In genomic region chr2:156801045-156801444, GRCm38 (mm10) we compare ENCODE assay signal across 23 mouse cellular contexts. TPM values are rescaled to one million over a fixed set of nuclear protein-coding genes. Genes with fewer than 3 reads are reported as not detected.
DNase-seq lines count a peak whose midpoint lies in the region.
"Had no signal": no experiment of that assay in that cellular context is flagged by ENCODE, and none has a peak within 500 bp of the region (broad histone marks: within the 10 kb centered on the region; RNA-seq: fewer than 3 reads in every experiment).

No protein-coding gene starts in this region.

- no peaks in the 10 kb centered on the region for H3K36me3 ChIP-seq in heart, embryonic 10.5 days
- H3K36me3 ChIP-seq: embryonic facial prominence, embryonic 10.5 days; embryonic facial prominence, embryonic 13.5 days; forebrain, embryonic 12.5 days; forebrain, embryonic 15.5 days; hindbrain, embryonic 10.5 days; hindbrain, embryonic 13.5 days; intestine, embryonic 15.5 days had no signal

- no peak overlapping the region for H3K27ac ChIP-seq in heart, embryonic 10.5 days
- H3K27ac ChIP-seq: embryonic facial prominence, embryonic 10.5 days; embryonic facial prominence, embryonic 13.5 days; forebrain, embryonic 12.5 days; forebrain, embryonic 15.5 days; gastrocnemius, adult 2 months; hindbrain, embryonic 10.5 days; hindbrain, embryonic 13.5 days; intestine, embryonic 15.5 days had no signal

- no peak overlapping the region for H3K4me3 ChIP-seq in heart, embryonic 10.5 days
- H3K4me3 ChIP-seq: embryonic facial prominence, embryonic 10.5 days; embryonic facial prominence, embryonic 13.5 days; erythroblast, embryonic 14.5 days; forebrain, embryonic 12.5 days; forebrain, embryonic 15.5 days; gastrocnemius, adult 2 months; hindbrain, embryonic 10.5 days; hindbrain, embryonic 13.5 days; intestine, embryonic 15.5 days had no signal

- peaks cover 7% of the 10 kb centered on the region; the same call in 1 of the 2 replicates for H3K9me3 ChIP-seq in heart, embryonic 10.5 days
- H3K9me3 ChIP-seq: forebrain, embryonic 15.5 days; hindbrain, embryonic 10.5 days; hindbrain, embryonic 13.5 days; intestine, embryonic 15.5 days had no signal

- H3K4me1 ChIP-seq in heart, embryonic 10.5 days, result no peaks in the 10 kb centered on the region
- H3K4me1 ChIP-seq: forebrain, embryonic 12.5 days; forebrain, embryonic 15.5 days; hindbrain, embryonic 10.5 days; hindbrain, embryonic 13.5 days; intestine, embryonic 15.5 days had no signal

- DNase-seq in cerebellum, postnatal 25 days, result peak; percentile 20 to 22
- DNase-seq in cerebellum, adult 9-10 months, result no peak
- DNase-seq in heart, embryonic 10.5 days (ENCODE audit: low spot score), result peak; percentile 63
- DNase-seq in heart, adult 8-10 months (ENCODE audit: low spot score), result no peak
- peak; percentile 50 for DNase-seq in brain, adult 2 months (ENCODE audit: low read depth, low spot score)
- no peak for DNase-seq in thymus, postnatal 25 days
- DNase-seq: adrenal gland, adult 2 months; adrenal gland, postnatal 14 days; embryo, embryonic 11 days; gastrocnemius, adult 2 months; gastrocnemius, postnatal 14 days; heart, adult 18-20 months; heart, postnatal 36 days; kidney, adult 11 months had no signal

- WGBS in heart, embryonic 10.5 days, result 77% methylated on average over 4 of the region's 4 CpGs

- H3K27me3 ChIP-seq in heart, embryonic 10.5 days (ENCODE audit: insufficient read depth, poor library complexity, severe bottlenecking), result no peaks in the 10 kb centered on the region
- H3K27me3 ChIP-seq: embryonic facial prominence, embryonic 13.5 days; forebrain, embryonic 12.5 days; forebrain, embryonic 15.5 days; hindbrain, embryonic 13.5 days; intestine, embryonic 15.5 days had no signal

RNA-seq across cellular contexts. Expression of gene Myl9, which starts 25.8 kb away (rescaled TPM):
- polyA plus RNA-seq in heart, embryonic 10.5 days (2016; fragmentation: Nextera tagmentation; extraction: Ambion mirVana), result 1,471 and 1,998 TPM in 2 replicates
- total RNA-seq in heart, adult 8-10 months (2022), result 10 to 100 TPM; 40.0 to 70.3 (median 65.6) TPM
- polyA plus RNA-seq: CD4-positive, CD25-positive, alpha-beta regulatory T cell, adult 4 months had no signal

RNA-seq across cellular contexts. Expression of gene Tgif2, which starts 38.8 kb away (rescaled TPM):
- polyA plus RNA-seq in heart, embryonic 10.5 days (2016; fragmentation: Nextera tagmentation; extraction: Ambion mirVana), result 48.4 and 62.3 TPM in 2 replicates
- under 1 TPM; 0.47 to 0.55 (median 0.51) TPM for total RNA-seq in heart, adult 8-10 months (2022)

RNA-seq across cellular contexts. Expression of gene 4930518I15Rik, which starts 56.7 kb away (rescaled TPM):
- polyA plus RNA-seq in heart, embryonic 10.5 days (2016; fragmentation: Nextera tagmentation; extraction: Ambion mirVana), result 4.7 and 6.3 TPM in 2 replicates
- 1 to 10 TPM in 1 of 4 experiments, under 1 TPM in 3; 0.40 to 1.4 (median 0.56) TPM for total RNA-seq in heart, adult 8-10 months (2022)

Comparison
In these comparisons a context has a peak if more than half of its experiments do, and no peak if none do; other contexts are left out.
1. DNase-seq: peak in cerebellum, postnatal 25 days (2 of 2), heart, embryonic 10.5 days (single experiment) and brain, adult 2 months (single experiment); none in cerebellum, adult 9-10 months (single experiment), heart, adult 8-10 months (single experiment) and thymus, postnatal 25 days (single experiment).